Mouse (Mus musculus) ES-Bruce4 (cell line): ENCODE results near the gene 4930550C14Rik. TPM values are rescaled to one million over a fixed set of nuclear protein-coding genes. Genes with fewer than 3 reads are reported as not detected.

ENCODE experiments used
- H3K27ac ChIP-seq: 2 replicates; pipeline ENCODE4 v1.5.1; 2012; ENCODE audit warnings: low read length, inconsistent platforms; ENCODE audit not compliant: insufficient read depth
- H3K27me3 ChIP-seq: 2 replicates; pipeline ENCODE4 v1.6.1; 2012; ENCODE audit warnings: mild to moderate bottlenecking, low read length, inconsistent platforms; ENCODE audit not compliant: control insufficient read depth, poor library complexity, insufficient read depth, severe bottlenecking
- H3K36me3 ChIP-seq: 2 replicates; pipeline ENCODE4 v1.6.1; 2012; ENCODE audit warnings: inconsistent platforms, mild to moderate bottlenecking, low read length, moderate library complexity; ENCODE audit not compliant: control insufficient read depth, poor library complexity, insufficient read depth, severe bottlenecking
- H3K4me1 ChIP-seq: one replicate; pipeline ENCODE4 v1.8.1; 2011; ENCODE audit warnings: low read length; ENCODE audit not compliant: control insufficient read depth, insufficient read depth
- H3K4me3 ChIP-seq: 2 replicates; pipeline ENCODE4 v1.5.1; 2011; ENCODE audit warnings: low read depth, mild to moderate bottlenecking, low read length
- H3K9ac ChIP-seq: 2 replicates; pipeline ENCODE4 v1.6.1; 2012; ENCODE audit warnings: low read depth, mild to moderate bottlenecking, inconsistent platforms; ENCODE audit not compliant: poor library complexity, severe bottlenecking
- H3K9me3 ChIP-seq: replicated peaks from 2 replicates; pipeline ENCODE4 v1.6.1; 2012; ENCODE audit warnings: mild to moderate bottlenecking, low read length, inconsistent platforms; ENCODE audit not compliant: control insufficient read depth, poor library complexity, insufficient read depth, severe bottlenecking
- CTCF ChIP-seq: IDR thresholded peaks from one replicate; pipeline ENCODE4 v1.8.1; 2011; ENCODE audit warnings: low read depth, low read length
- EP300 ChIP-seq: IDR thresholded peaks from 2 replicates; pipeline ENCODE4 v1.6.1; 2011; ENCODE audit warnings: low read depth, low read length; ENCODE audit not compliant: insufficient read depth
- POLR2A ChIP-seq: IDR thresholded peaks from one replicate; pipeline ENCODE4 v1.8.1; 2011; ENCODE audit warnings: low read length; ENCODE audit not compliant: insufficient read depth
- polyA plus RNA-seq: library from polyadenylated mRNA; stranded (reverse); fragments of >200 nt; gene quantifications from 2 replicates; pipeline ENCODE4 v1.2.4, GENCODE M21; 2011; ENCODE audit warnings: low read depth; ENCODE audit not compliant: missing spikeins, insufficient read depth, insufficient read length

4930550C14Rik gene
- polyA plus RNA-seq, 1 experiment: 3.5 TPM

GRCm38 (mm10) chr9:53377597-53377996, 24.5 kb upstream of the 4930550C14Rik start:
- H3K9ac ChIP-seq: no peak overlapping the region
- H3K4me1 ChIP-seq: no peaks in the 10 kb centered on the region
- H3K4me3 ChIP-seq: no peak overlapping the region
- no peaks in the 10 kb centered on the region for H3K9me3 ChIP-seq
- no peak overlapping the region for H3K27ac ChIP-seq
- H3K27me3 ChIP-seq: no peaks in the 10 kb centered on the region; the same call in 1 of the 2 replicates
- TF ChIP-seq POLR2A (no peak), EP300 (no peak), CTCF (no peak)
- H3K36me3 ChIP-seq: no peaks in the 10 kb centered on the region

- H3K27me3 ChIP-seq: no peaks in the 10 kb centered on the region; the same call in 1 of the 2 replicates
- H3K4me3 ChIP-seq: no peak overlapping the region
- H3K36me3 ChIP-seq: no peaks in the 10 kb centered on the region
- H3K4me1 ChIP-seq: no peaks in the 10 kb centered on the region
- TF ChIP-seq CTCF: no peak
- TF ChIP-seq EP300: no peak
- no peak for TF ChIP-seq POLR2A
- no peaks in the 10 kb centered on the region for H3K9me3 ChIP-seq
- no peak overlapping the region for H3K9ac ChIP-seq
- H3K27ac ChIP-seq: no peak overlapping the region
These were observed 24.0 kb upstream of the 4930550C14Rik start for GRCm38 (mm10) chr9:53378171-53378570.

- Histone ChIP-seq H3K4me1 (no peaks in the 10 kb centered on the region), H3K4me3 (no peak overlapping the region), H3K27me3 (no peaks in the 10 kb centered on the region; the same call in 1 of the 2 replicates), H3K27ac (no peak overlapping the region), H3K9ac (no peak overlapping the region), H3K9me3 (no peaks in the 10 kb centered on the region), H3K36me3 (no peaks in the 10 kb centered on the region)
- no peak for TF ChIP-seq POLR2A
- no peak for TF ChIP-seq EP300
- TF ChIP-seq CTCF: no peak
These were observed 21.5 kb upstream of the 4930550C14Rik start for GRCm38 (mm10) chr9:53380595-53380994.

GRCm38 (mm10) chr9:53381113-53381615, 21.0 kb upstream of the 4930550C14Rik start:
- TF ChIP-seq POLR2A: no peak
- no peak for TF ChIP-seq CTCF
- TF ChIP-seq EP300: no peak
- Histone ChIP-seq H3K4me1 (no peaks in the 10 kb centered on the region), H3K4me3 (no peak overlapping the region), H3K27me3 (no peaks in the 10 kb centered on the region), H3K9ac (no peak overlapping the region), H3K36me3 (no peaks in the 10 kb centered on the region), H3K9me3 (no peaks in the 10 kb centered on the region), H3K27ac (no peak overlapping the region)

GRCm38 (mm10) chr9:53383951-53384866, 17.9 kb upstream of the 4930550C14Rik start, which contains the start of gene Kdelc2:
TSS of gene Kdelc2 (plus strand) at chr9:53384025.
- H3K27me3 ChIP-seq: no peaks in the 10 kb centered on the region
- TF ChIP-seq POLR2A (no peak), CTCF (no peak), EP300 (no peak)
- H3K36me3 ChIP-seq: no peaks in the 10 kb centered on the region
- peak within 1 kb of the TSS; percentile 81 for H3K9ac ChIP-seq
- no peaks in the 10 kb centered on the region for H3K4me1 ChIP-seq
- peak within 1 kb of the TSS; percentile 76 for H3K27ac ChIP-seq
- H3K4me3 ChIP-seq: peak within 1 kb of the TSS; percentile 91
- H3K9me3 ChIP-seq: no peaks in the 10 kb centered on the region

GRCm38 (mm10) chr9:53384873-53385272, 17.3 kb upstream of the 4930550C14Rik start:
- Histone ChIP-seq H3K27ac (peak overlapping the region; percentile 71), H3K36me3 (no peaks in the 10 kb centered on the region), H3K27me3 (no peaks in the 10 kb centered on the region), H3K9me3 (no peaks in the 10 kb centered on the region), H3K4me3 (peak overlapping the region; percentile 91), H3K9ac (peak overlapping the region; percentile 81), H3K4me1 (no peaks in the 10 kb centered on the region)
- TF ChIP-seq POLR2A: no peak
- TF ChIP-seq CTCF: no peak
- no peak for TF ChIP-seq EP300
